In genomic region chr13:94388566-94388965, GRCm38 (mm10) we compare ENCODE assay signal across 21 mouse cellular contexts. TPM values are rescaled to one million over a fixed set of nuclear protein-coding genes. Genes with fewer than 3 reads are reported as not detected.
A peak's percentile ranks its signal among the peaks of the same experiment; 100 is the strongest.
DNase-seq lines count a peak whose midpoint lies in the region; ATAC-seq lines count a peak whose summit lies in the region.
"Had no signal": no experiment of that assay in that cellular context is flagged by ENCODE, and none has a peak within 500 bp of the region (broad histone marks: within the 10 kb centered on the region; RNA-seq: fewer than 3 reads in every experiment).

No protein-coding gene starts in this region.

- H3K27ac ChIP-seq in heart, embryonic 12.5 days (ENCODE audit: poor library complexity, severe bottlenecking) = 0 out of 2 replicates have a peak overlapping the region, but pooled peaks have one; percentile 39
- H3K27ac ChIP-seq in hindbrain, embryonic 14.5 days = no peak overlapping the region
- H3K27ac ChIP-seq: embryonic facial prominence, embryonic 13.5 days; forebrain, embryonic 10.5 days; gastrocnemius, adult 2 months; heart, embryonic 13.5 days; hindbrain, embryonic 15.5 days had no signal

- H3K4me2 ChIP-seq in heart, embryonic 12.5 days = no peak overlapping the region
- no peak overlapping the region for H3K4me2 ChIP-seq in hindbrain, embryonic 14.5 days (replicated peaks)
- H3K4me2 ChIP-seq: embryonic facial prominence, embryonic 13.5 days; heart, embryonic 13.5 days; hindbrain, embryonic 15.5 days had no signal

- no peaks in the 10 kb centered on the region for H3K27me3 ChIP-seq in heart, embryonic 12.5 days (replicated peaks)
- no peaks in the 10 kb centered on the region for H3K27me3 ChIP-seq in hindbrain, embryonic 14.5 days (ENCODE audit: control insufficient read depth, insufficient read depth, low read length)
- H3K27me3 ChIP-seq: embryonic facial prominence, embryonic 13.5 days; heart, embryonic 13.5 days; hindbrain, embryonic 15.5 days; Patski had no signal

- peaks cover 19% of the 10 kb centered on the region for H3K4me1 ChIP-seq in heart, embryonic 12.5 days (replicated peaks)
- H3K4me1 ChIP-seq in hindbrain, embryonic 14.5 days (replicated peaks; ENCODE audit: control insufficient read depth, insufficient read depth, low read length) = no peaks in the 10 kb centered on the region

- ATAC-seq in heart, embryonic 12.5 days (ENCODE audit: insufficient number of reproducible peaks, low FRiP score) = no peak
- no peak for ATAC-seq in hindbrain, embryonic 14.5 days (ENCODE audit: low FRiP score)
- ATAC-seq: forebrain, embryonic 14.5 days; intestine, postnatal 0 days; Patski had no signal

- H3K4me3 ChIP-seq in heart, embryonic 12.5 days = no peak overlapping the region
- no peak overlapping the region for H3K4me3 ChIP-seq in hindbrain, embryonic 14.5 days (replicated peaks; ENCODE audit: low read length)
- H3K4me3 ChIP-seq: embryonic facial prominence, embryonic 13.5 days; forebrain, embryonic 10.5 days; gastrocnemius, adult 2 months; heart, embryonic 13.5 days; hindbrain, embryonic 15.5 days had no signal

- H3K36me3 ChIP-seq in heart, embryonic 12.5 days = peaks cover 15% of the 10 kb centered on the region
- H3K36me3 ChIP-seq in hindbrain, embryonic 14.5 days (replicated peaks; ENCODE audit: control insufficient read depth, insufficient read depth) = peaks cover 3% of the 10 kb centered on the region; the same call in 1 of the 2 replicates
- H3K36me3 ChIP-seq: hindbrain, embryonic 15.5 days had no signal

- intact Hi-C loops in heart, postnatal 14 days (cut with DNase I) = loop anchor here (10.0 kb wide), 1 partner anchor 176 kb away; no protein-coding TSS in a partner anchor
- intact Hi-C loops in left cerebral cortex, postnatal 4 days (cut with DNase I) = loop anchor here (5.0 to 10.0 kb wide), 2 partner anchors 446 to 476 kb away; no protein-coding TSS in a partner anchor
- intact Hi-C loops in heart, postnatal 25 days (cut with DNase I) = loop anchor here (10.0 kb wide), 1 partner anchor 176 kb away; no protein-coding TSS in a partner anchor

- DNase-seq in heart, postnatal 14 days = no peak
- DNase-seq in 416B (ENCODE audit: low read depth) = peak; percentile 52
- peak; percentile 9 for DNase-seq in Muller cell, postnatal 12 days (ENCODE audit: inconsistent ontology term)
- peak; percentile 88 for DNase-seq in fibroblast of lung, adult 2 months (ENCODE audit: low read depth)
- no peak for DNase-seq in hindbrain, embryonic 14.5 days (ENCODE audit: low spot score)
- no peak for DNase-seq in left cerebral cortex, postnatal 4 days
- DNase-seq in heart, postnatal 25 days (ENCODE audit: low spot score) = no peak
- DNase-seq: adrenal gland, postnatal 14 days; cerebellum, adult 8-10 months; cerebellum, postnatal 25 days; gastrocnemius, adult 2 months; gastrocnemius, postnatal 36 days; kidney, adult 9 months had no signal

- WGBS in heart, embryonic 12.5 days = 57% methylated on average over 3 of the region's 3 CpGs
- 76% methylated on average over 3 of the region's 3 CpGs for WGBS in hindbrain, embryonic 14.5 days

- H3K9me3 ChIP-seq in heart, embryonic 12.5 days (replicated peaks) = no peaks in the 10 kb centered on the region
- no peaks in the 10 kb centered on the region for H3K9me3 ChIP-seq in hindbrain, embryonic 14.5 days (ENCODE audit: control insufficient read depth, low read length)
- H3K9me3 ChIP-seq: embryonic facial prominence, embryonic 13.5 days; forebrain, embryonic 10.5 days; heart, embryonic 13.5 days; hindbrain, embryonic 15.5 days had no signal

- no peak overlapping the region for H3K9ac ChIP-seq in heart, embryonic 12.5 days
- H3K9ac ChIP-seq in hindbrain, embryonic 14.5 days = no peak overlapping the region
- H3K9ac ChIP-seq: embryonic facial prominence, embryonic 13.5 days; heart, embryonic 13.5 days; hindbrain, embryonic 15.5 days had no signal

RNA-seq across cellular contexts. Expression of gene Ap3b1, which starts 29.8 kb away (rescaled TPM):
- 37.5 and 38.6 TPM in 2 replicates for polyA plus RNA-seq in heart, embryonic 12.5 days (2016; fragmentation: Nextera tagmentation; extraction: Ambion mirVana)
- 10 to 100 TPM; 24.7 to 26.1 TPM for total RNA-seq in heart, postnatal 14 days (2021)
- polyA plus RNA-seq in hindbrain, embryonic 14.5 days (2014; fragmentation: Nextera tagmentation; extraction: Ambion mirVana) = 27.3 and 32.6 TPM in 2 replicates
- total RNA-seq in left cerebral cortex, postnatal 4 days (2021) = 10 to 100 TPM; 40.5 to 41.1 TPM
- 10 to 100 TPM; 23.5 to 25.9 TPM for total RNA-seq in heart, postnatal 25 days (2021)

Comparison
In these comparisons a context has a peak if more than half of its experiments do, and no peak if none do; other contexts are left out.
1. DNase-seq: peak in 416B (single experiment), Muller cell, postnatal 12 days (single experiment) and fibroblast of lung, adult 2 months (single experiment); none in heart, postnatal 14 days (0 of 2), hindbrain, embryonic 14.5 days (single experiment), left cerebral cortex, postnatal 4 days (single experiment) and heart, postnatal 25 days (single experiment).